Mouse (Mus musculus): ENCODE data around the gene Zfp273. TPM values are rescaled to one million over a fixed set of nuclear protein-coding genes. Genes with fewer than 3 reads are reported as not detected.

Zfp273 gene
- polyA plus RNA-seq (2014; fragmentation: Illumina TruSeq; extraction: RNeasy Lipid Tissue Mini Kit (QIAGEN cat#74804); ENCODE audit: low read depth, low replicate concordance), result 4.3 TPM

DNA sequence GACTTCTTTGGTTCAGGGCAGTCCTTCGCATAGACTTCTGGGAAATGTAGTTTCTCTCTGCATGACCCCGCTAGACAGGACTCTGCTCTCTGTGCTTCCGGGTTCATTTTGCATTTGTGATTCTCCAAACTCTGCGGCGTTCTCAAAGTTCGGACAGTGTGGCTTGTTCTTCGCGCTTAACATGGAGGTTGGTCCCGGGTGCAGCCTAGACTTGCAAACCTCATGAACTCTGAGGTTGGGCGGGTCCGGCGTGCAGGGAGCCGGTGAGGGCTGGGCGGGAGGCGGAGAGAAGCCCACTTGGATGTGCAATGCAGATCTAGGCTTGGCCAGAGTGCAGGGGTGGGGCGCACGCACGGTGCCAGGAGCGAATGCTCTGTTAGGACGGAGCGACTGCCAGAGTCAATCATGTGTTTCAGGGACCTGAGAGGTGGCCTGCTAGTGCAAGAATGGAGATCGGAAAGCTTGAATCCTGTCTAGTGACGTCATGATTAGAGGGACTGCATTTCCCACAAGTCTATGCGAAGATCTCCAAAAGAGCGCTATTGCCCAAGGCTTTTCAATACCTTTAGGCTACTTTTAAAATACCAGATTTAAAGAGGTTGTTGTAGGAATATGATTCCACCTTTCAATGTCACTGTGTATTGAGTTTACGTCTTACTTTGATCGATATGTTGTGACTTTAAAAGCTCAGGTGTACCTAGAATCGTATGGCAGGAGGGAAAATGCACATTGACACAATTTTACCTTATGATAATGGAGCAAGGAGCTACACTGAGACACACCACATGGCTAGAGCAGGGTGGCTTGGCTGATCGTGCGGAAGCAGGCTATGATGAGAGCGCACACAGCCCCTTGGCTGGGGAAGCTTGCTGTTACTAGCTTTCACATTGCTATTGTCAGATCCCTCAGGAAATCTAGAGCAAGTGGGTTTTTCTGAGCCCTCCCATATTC, at the start of gene Zfp273:
Zfp273 (plus strand) TSS at position 31 of the 951 bp plus-strand sequence.

DNA sequence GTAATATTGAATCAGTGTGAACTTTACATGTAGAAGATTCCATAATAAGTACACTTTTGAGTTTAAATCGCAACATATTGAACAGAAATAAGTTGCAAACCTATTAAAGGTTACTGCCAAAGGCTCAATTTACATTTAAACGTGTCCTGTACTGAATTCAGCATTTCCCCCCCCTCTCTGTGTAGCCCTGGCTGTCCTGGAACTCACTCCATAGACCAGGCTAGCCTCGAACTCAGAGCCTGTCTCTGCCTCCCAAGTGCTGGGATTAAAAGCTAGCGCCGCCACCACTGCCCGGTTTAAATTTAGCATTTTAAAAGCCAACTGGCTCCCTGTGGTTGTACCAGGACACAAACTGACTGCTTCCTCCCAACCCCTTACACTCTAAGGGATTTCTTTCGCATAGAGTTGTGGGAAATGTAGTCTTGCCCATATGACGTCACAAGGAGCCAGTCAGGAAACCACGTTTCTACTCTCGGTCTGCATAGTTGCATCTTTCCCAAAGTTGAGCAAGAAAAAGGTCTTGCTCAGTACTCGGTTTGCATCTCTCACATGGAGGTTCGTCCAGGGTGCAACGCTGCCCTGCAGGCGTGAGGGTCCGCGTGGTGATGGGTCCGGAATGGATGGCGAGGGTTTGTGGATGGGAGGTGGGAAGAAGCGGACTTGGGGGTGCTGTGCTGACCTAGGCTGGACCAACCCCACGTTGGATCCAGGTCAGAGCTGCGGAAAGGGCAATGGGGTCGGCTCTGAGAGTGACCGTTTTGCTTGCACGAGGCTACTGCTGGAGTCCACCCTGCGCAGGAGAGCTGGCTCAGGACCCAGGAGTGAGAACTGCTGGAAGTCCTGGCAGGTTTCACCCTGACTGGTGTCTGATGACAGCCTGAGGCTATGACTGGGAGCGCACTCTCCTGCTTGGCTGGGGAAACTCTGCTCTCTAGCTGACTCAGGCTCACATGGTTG, 34.0 kb upstream of the Zfp273 start, which contains the start of gene Zfp493:
Zfp493 (plus strand) TSS at position 429 of the 957 bp plus-strand sequence.

DNA sequence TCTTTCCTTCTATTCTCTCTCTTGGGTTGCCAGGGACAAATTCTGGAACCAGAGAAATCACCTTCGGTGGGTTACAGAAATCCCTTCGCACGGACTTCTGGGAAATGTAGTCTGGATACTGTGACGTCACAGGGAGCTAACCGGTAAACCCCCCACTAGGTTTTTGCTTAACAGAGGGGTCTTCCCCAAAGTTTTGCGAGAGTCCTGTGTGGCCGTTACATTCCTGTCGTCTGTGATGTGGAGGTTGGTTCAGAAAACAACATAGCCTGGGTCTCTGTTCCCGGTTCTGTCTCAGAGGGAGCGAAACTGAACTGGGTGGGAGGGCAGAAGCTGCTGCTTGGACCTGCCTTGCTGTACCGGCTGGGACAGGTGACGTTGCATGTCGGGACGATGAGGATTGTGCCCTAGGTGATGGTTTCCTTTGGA, 17.4 kb downstream of the Zfp273 start, which contains the start of gene Gm10037:
Gm10037 (plus strand) TSS at position 196 of the 426 bp plus-strand sequence.

DNA sequence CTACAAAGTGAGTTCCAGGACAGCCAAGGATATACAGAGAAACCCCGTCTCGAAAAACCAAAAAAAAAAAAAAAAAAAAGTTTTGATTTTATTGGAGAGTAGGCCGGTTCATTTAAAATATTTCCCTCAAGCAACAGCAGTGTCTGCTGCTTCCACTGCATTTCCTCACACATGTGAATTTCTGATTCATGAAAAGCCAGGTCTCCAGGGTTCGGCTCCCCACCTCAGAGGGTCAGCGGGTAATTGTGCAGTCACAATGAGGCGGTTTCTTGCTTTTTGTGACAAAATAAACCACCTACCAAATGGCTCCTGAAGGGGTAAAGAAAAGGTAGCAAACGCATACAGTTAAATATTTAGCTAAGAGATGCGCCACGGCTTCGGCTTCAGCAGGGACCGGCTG, 49.5 kb downstream of the Zfp273 start, which contains the start of gene BC048507:
BC048507 (plus strand) TSS at position 301 of the 400 bp plus-strand sequence.

Other genes with a start within 250 kb of the Zfp273 start
- gene Zfp729b, start 204.0 kb upstream of the Zfp273 start, polyA plus RNA-seq (2014; fragmentation: Illumina TruSeq; extraction: RNeasy Lipid Tissue Mini Kit (QIAGEN cat#74804); ENCODE audit: low read depth, low replicate concordance), result 5.3 TPM
- gene Gm49345, start 176.0 kb upstream of the Zfp273 start, polyA plus RNA-seq (2014; fragmentation: Illumina TruSeq; extraction: RNeasy Lipid Tissue Mini Kit (QIAGEN cat#74804); ENCODE audit: low read depth, low replicate concordance), result not detected
- 4.5 TPM for gene Zfp729a, start 175.9 kb upstream of the Zfp273 start, polyA plus RNA-seq (2014; fragmentation: Illumina TruSeq; extraction: RNeasy Lipid Tissue Mini Kit (QIAGEN cat#74804); ENCODE audit: low read depth, low replicate concordance)
- 5.1 TPM for gene Zfp738, start 126.7 kb upstream of the Zfp273 start, polyA plus RNA-seq (2014; fragmentation: Illumina TruSeq; extraction: RNeasy Lipid Tissue Mini Kit (QIAGEN cat#74804); ENCODE audit: low read depth, low replicate concordance)
- gene Zfp65, start 84.6 kb upstream of the Zfp273 start, polyA plus RNA-seq (2014; fragmentation: Illumina TruSeq; extraction: RNeasy Lipid Tissue Mini Kit (QIAGEN cat#74804); ENCODE audit: low read depth, low replicate concordance), result 7.5 TPM
- 3.6 TPM for gene Zfp85, start 58.5 kb upstream of the Zfp273 start, polyA plus RNA-seq (2014; fragmentation: Illumina TruSeq; extraction: RNeasy Lipid Tissue Mini Kit (QIAGEN cat#74804); ENCODE audit: low read depth, low replicate concordance)
- 1.8 TPM for gene Zfp493, start 34.0 kb upstream of the Zfp273 start, polyA plus RNA-seq (2014; fragmentation: Illumina TruSeq; extraction: RNeasy Lipid Tissue Mini Kit (QIAGEN cat#74804); ENCODE audit: low read depth, low replicate concordance)
- gene Gm10037, start 17.4 kb downstream of the Zfp273 start, polyA plus RNA-seq (2014; fragmentation: Illumina TruSeq; extraction: RNeasy Lipid Tissue Mini Kit (QIAGEN cat#74804); ENCODE audit: low read depth, low replicate concordance), result 6.3 TPM
- gene BC048507, start 49.6 kb downstream of the Zfp273 start, polyA plus RNA-seq (2014; fragmentation: Illumina TruSeq; extraction: RNeasy Lipid Tissue Mini Kit (QIAGEN cat#74804); ENCODE audit: low read depth, low replicate concordance), result 1.7 TPM

All from adipose tissue, adult 10 weeks (tissue).